Mouse (Mus musculus) embryonic fibroblast, embryonic 13.5 days (primary cell): ENCODE data around the gene Wasl. TPM values are rescaled to one million over a fixed set of nuclear protein-coding genes. Genes with fewer than 3 reads are reported as not detected.

Experiments
- H3K27ac ChIP-seq: 2 replicates; pipeline ENCODE4 v1.5.1; 2012; ENCODE audit warnings: low read length, control low read depth, inconsistent platforms; ENCODE audit not compliant: insufficient read depth
- H3K4me1 ChIP-seq: 2 replicates; pipeline ENCODE4 v1.6.1; 2011; ENCODE audit warnings: low read length; ENCODE audit not compliant: control insufficient read depth, insufficient read depth
- H3K4me3 ChIP-seq: 2 replicates; pipeline ENCODE4 v1.5.1; 2011; ENCODE audit warnings: mild to moderate bottlenecking, control low read depth, low read length; ENCODE audit not compliant: insufficient read depth
- CTCF ChIP-seq: IDR thresholded peaks from 2 replicates; pipeline ENCODE4 v1.5.1; 2011; ENCODE audit warnings: mild to moderate bottlenecking, control low read depth, low read length, moderate library complexity, borderline replicate concordance; ENCODE audit not compliant: insufficient read depth
- POLR2A ChIP-seq: IDR thresholded peaks from 2 replicates; pipeline ENCODE4 v1.6.1; 2011; ENCODE audit warnings: low read depth, mild to moderate bottlenecking, control low read depth, low read length, moderate library complexity
- polyA plus RNA-seq: library from polyadenylated mRNA; stranded (reverse); fragments of >200 nt; gene quantifications from 2 replicates; pipeline ENCODE4 v1.2.4, GENCODE M21; 2011; ENCODE audit warnings: low read depth; ENCODE audit not compliant: missing spikeins, insufficient read length

The Wasl gene
- polyA plus RNA-seq, 1 experiment = 45.4 TPM

DNA sequence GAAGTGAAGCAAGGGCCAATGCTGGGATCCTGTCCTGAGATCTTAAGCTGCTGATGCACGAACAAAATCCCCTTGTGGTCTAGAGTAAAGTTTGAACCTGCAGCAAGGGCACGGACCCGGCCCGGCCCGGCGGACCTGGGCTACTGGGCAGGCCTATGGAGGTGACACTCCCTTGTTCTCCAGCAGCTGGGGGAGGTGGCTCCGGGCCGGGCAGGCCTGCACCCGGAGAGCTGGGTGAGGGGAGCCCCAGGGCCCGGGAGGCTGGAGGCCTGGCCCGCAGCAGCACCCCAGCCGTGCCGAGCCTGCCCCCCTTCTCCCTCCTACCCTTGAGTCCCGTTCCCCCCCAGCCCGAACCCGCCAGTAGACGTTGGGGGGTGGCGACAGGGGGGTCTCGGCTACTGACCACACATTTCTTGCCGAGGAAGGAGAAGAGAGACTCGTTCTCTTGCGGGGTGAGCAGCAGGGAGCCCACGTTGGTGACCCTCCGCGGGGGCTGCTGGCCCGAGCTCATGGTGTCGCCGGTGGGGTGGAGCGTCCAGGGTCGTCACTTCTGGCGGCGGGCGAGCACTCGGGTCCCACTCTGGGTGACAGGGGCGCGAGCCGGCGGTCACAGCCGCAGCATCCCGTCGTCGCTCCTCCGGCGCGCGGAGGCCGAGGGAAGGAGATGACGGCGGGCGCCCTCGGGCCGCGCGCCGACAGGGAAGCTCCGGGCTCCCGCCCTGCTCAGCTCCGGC, 509 bp downstream of the Wasl start:
- H3K4me1 ChIP-seq = no peaks in the 10 kb centered on the region
- H3K27ac ChIP-seq = peak overlapping the region; percentile 83
- TF ChIP-seq CTCF = no peak
- no peak for TF ChIP-seq POLR2A
- H3K4me3 ChIP-seq = peak overlapping the region; percentile 84

DNA sequence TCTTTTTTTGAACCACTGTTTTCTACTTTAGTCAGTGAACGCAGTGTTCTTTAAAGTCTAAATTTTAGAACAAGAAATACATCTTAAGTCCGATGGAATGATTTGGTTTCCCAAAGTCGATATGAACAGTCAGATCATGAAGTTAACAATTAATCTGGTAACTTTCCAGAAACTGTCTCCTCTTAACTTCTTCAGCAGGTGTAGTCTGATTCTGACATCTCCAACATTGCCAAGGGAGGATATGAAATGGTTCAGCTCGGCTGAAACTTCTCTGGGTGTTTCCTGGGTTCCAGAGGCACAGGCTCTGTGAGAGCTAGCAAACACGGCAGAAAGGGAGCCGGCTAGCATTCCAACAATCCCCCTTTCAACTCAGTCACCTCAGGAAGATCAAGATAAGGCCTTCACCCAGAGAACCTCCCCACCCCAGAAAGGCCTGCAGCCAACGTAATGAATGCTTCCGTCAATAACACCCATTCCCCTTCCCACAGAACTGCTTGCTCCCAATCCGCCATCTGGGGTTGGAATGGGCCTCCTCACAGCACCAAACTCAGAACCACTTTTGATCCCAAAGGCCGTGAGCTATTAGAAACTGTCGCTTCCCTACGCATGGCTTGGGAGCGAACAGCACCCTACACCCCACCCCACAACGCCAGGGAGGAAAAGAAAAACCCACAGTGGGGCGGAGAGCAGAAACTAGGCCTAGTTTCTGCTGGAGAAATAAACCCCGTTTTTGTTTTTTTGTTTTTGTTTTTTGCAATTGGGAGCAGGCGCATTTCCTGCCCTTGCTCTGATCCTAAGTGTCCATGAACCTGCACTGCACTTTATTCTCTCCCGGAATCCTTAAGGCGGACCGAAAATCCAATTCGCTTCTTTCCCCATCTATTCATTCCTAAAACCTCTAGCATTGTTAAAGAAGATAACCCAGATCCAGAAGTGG, 1.3 kb downstream of the Wasl start:
- H3K4me1 ChIP-seq = no peaks in the 10 kb centered on the region
- peak overlapping the region; percentile 83 for H3K27ac ChIP-seq
- H3K4me3 ChIP-seq = peak overlapping the region; percentile 84
- TF ChIP-seq POLR2A (no peak), CTCF (no peak)

DNA sequence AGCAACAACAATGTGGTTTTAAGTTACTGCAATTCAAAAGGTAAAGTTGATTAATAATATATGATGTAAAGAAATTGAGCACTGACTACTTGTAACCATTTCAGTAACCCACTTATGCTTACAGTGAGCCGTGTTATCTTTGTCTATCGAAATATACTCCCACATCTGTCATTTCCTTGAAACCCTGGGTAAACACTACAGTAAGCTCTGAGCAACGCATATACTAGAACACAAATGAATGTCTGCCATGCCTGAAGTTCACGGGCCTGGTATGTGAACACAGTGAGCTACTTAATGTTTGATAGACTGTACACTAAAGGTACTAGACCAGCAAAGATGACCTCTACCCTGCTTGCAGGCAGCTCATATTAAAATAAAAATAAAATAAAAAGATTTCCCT, 2.3 kb downstream of the Wasl start:
- TF ChIP-seq CTCF (no peak), POLR2A (no peak)
- H3K4me1 ChIP-seq = no peaks in the 10 kb centered on the region
- no peak overlapping the region for H3K27ac ChIP-seq
- peak overlapping the region; percentile 16; the same call in 1 of the 2 replicates for H3K4me3 ChIP-seq

DNA sequence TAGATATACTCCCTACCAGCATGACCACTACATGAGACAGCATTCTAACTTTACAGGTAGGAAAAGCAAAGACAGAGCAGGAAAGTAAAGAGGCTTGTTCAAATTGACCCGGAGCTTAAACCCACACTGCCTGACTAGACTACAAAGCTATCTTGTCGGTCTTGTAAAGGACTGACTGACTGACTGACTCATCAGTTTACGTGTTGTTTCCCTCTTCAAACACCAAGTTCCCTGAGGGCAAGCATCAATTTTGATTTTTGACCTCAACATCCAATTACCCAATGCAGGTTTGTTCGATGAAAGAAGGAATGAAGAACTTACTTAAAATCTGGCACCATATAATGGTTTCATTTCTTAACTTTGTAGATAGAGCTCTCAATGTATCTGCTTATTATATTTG, 2.9 kb downstream of the Wasl start:
- TF ChIP-seq POLR2A (no peak), CTCF (no peak)

DNA sequence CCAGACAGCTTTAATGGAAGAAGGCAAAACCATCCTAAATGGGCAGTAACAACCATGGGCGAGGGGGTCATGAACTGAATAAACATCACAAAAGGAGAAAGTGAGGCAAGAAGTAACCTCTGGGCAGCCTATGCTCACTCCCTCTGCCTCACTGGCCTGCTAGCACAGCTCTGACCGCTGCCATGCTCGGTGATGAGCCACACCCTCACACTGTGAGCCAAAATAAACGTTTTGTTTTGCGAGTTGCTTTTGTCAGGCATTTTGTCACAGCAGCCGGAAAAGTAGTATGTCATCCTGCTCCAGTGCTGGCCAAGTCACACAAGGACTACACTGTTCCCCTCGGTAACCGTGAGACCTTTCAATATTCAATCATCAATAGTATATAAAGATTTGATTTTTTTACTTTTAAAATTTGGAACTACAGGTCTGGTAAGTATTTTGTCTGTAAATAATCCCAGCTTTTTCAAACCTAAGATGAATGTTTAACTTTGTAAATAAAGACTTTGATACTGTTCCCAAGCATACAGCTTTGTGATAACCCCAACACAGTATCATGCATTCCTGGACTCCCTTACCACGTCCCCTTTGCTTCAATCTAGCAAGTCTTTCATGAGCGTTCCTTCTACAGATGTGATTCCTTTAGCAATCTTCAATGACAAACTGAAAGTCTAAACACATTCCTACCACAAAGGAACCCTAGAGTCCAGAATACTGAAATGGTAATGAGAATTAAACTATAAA, 7.0 kb downstream of the Wasl start:
- no peak for TF ChIP-seq POLR2A
- TF ChIP-seq CTCF = no peak
- H3K27ac ChIP-seq = no peak overlapping the region
- H3K4me1 ChIP-seq = no peaks in the 10 kb centered on the region
- no peak overlapping the region for H3K4me3 ChIP-seq

More for the DNA sequence above, 2.9 kb downstream of the Wasl start:
- Histone ChIP-seq H3K4me1 (no peaks in the 10 kb centered on the region), H3K4me3 (no peak overlapping the region), H3K27ac (no peak overlapping the region)

DNA sequence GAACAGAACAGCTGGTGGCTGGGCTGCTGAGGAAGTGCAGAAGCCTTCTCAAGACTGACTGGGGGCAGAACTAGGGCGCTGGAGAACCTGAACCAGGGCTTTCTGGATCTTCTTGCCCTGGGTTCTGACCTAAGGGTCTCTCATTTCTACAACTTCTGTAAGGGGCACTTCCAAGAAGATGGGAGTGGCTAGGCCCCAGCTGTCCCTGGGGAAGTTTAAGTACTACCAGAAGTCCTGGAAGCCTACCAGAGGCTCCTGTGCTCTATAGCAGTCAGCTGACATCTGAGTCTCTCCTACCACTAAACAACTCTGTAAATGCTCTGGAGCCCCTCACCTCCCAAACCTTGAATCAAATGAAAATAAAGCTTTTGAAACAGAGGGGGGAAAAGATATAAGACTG, 8.7 kb downstream of the Wasl start:
- Histone ChIP-seq H3K4me3 (no peak overlapping the region), H3K27ac (no peak overlapping the region), H3K4me1 (no peaks in the 10 kb centered on the region)
- TF ChIP-seq CTCF (no peak), POLR2A (no peak)

DNA sequence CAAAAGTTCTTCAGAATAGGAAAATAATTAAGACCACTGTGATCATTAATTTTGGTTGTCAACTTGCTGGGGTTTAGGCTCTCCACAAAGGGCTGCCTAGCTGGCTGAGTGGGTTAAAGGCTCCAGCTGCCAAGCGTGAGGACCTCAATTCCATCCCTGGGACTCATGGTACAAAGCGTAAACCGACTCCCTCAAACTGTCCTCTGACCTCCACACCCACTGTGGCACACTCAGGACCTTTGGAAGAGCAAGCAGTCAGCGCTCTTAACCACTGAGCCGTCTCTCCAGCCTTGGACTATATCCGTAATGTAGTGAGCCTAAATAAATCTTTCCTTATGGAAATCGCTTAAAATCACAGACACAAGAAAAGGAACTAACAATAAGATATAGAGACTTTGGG, 13.3 kb downstream of the Wasl start:
- TF ChIP-seq CTCF (no peak), POLR2A (no peak)
- Histone ChIP-seq H3K4me1 (no peaks in the 10 kb centered on the region), H3K27ac (no peak overlapping the region), H3K4me3 (no peak overlapping the region)

DNA sequence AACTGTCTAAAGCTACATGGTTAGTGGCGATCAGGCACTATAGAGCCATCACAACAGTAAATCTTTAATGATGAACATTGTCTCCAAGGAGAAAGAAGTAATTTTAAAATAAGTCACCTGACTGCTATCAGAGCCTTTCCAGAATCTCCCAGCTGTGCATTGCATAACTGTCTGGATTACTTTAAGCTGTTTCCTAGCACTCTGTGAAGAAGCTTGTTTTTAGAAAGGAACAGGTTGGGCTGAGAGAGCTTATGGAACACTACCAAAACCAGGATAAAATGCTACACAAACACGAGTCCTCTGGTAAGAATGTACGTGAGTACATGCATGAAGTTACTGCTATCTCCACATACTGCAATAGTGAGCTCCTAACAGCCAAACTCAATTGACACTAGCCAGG, 14.1 kb downstream of the Wasl start:
- TF ChIP-seq POLR2A = no peak
- TF ChIP-seq CTCF = no peak
- no peak overlapping the region for H3K27ac ChIP-seq
- no peak overlapping the region for H3K4me3 ChIP-seq
- H3K4me1 ChIP-seq = no peaks in the 10 kb centered on the region

DNA sequence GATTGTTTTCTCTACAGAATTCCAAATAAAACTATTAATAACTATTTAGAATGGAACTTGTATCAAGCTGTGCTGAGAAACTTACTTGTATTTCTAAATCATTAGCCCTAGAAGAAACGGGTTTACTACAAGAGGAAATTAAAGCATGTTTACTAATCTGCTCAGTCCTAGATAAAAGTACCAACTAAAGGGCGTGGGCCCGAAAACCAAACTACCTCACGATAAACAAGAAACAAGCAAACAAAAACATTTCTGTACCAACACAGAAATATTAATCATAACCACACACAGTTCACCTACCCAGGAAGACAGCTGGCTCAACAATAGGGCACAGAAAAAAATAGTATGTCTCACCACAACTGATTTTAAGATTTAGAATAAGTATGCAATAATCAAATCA, 16.4 kb downstream of the Wasl start:
- H3K27ac ChIP-seq = no peak overlapping the region
- no peaks in the 10 kb centered on the region for H3K4me1 ChIP-seq
- no peak overlapping the region for H3K4me3 ChIP-seq
- TF ChIP-seq POLR2A (no peak), CTCF (no peak)
